Mouse (Mus musculus) cerebellum, postnatal 10 days (tissue): ENCODE data around the gene Icam5.
"Not testable (repeated sequence)": the region's sequence is repeated elsewhere in the genome, so short reads cannot be mapped to it uniquely, and the experiment has no call there.

Experiments
- DNase-seq, 2 experiments: peaks; one replicate each; pipeline ENCODE4 v3.0.0; 2021; ENCODE audit warnings: mixed read lengths in 2 of 2

Icam5 gene

GRCm38 (mm10) chr9:21031896-21032351, at the start of gene Icam5:
Gene Icam5 (plus strand): TSS chr9:21032073.
- peak; percentile 54 to 59 for DNase-seq

DNA sequence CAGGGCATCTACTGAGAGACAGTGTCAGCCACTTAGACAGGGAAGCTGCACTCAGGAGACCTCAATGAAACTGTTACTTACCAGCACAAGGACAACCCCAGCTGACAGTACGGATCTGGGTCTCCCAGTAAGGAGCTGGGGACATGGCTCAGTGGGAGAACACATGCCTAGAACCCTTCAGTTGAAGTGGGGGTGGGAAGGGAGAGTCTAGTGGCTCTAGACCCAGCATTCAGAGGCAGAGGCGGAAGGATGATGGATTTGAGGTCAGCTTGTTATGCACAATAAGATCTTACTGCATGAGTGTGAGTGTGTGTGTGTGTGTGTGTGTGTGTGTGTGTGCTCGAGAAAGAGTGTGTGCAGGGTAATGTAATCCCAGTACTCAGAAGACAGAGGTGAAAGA, 49.7 kb upstream of the Icam5 start:
- DNase-seq = no peak

GRCm38 (mm10) chr9:20983169-20983568, 48.7 kb upstream of the Icam5 start:
- DNase-seq = no peak

- DNase-seq = no peak
Observed at GRCm38 (mm10) chr9:20986952-20987686, 44.8 kb upstream of the Icam5 start.

- DNase-seq = no peak
Observed at GRCm38 (mm10) chr9:20987953-20988352, 43.9 kb upstream of the Icam5 start.

GRCm38 (mm10) chr9:20990861-20991260, 41.0 kb upstream of the Icam5 start:
- DNase-seq = peak; percentile 43 to 47

GRCm38 (mm10) chr9:20991587-20991986, 40.3 kb upstream of the Icam5 start:
- DNase-seq = no peak

GRCm38 (mm10) chr9:20993165-20993898, 38.5 kb upstream of the Icam5 start:
- DNase-seq = no peak

- DNase-seq = no peak
Observed at GRCm38 (mm10) chr9:20995069-20995468, 36.8 kb upstream of the Icam5 start.

DNA sequence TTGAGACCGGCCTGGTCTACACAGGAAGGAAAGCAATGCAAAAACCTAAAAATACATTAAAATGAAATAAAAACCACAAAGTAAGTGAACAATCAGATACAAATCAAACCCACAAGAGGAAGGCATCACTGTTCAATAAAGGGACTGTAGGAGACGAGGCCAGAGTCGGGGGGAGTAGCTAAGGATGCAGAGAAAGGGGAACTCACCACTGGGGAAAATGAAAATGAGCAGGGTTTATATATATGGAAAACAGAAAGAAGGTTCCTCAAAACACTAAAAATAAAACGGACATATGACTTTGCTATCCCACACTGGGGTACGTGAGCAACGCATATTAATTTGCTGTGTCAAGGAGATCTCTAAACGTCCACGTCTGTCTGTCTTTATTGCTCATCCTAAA, 34.8 kb upstream of the Icam5 start:
- DNase-seq = no peak

- peak in 1 of 2 experiments; percentile 38 for DNase-seq
Observed at GRCm38 (mm10) chr9:20998337-20998736, 33.5 kb upstream of the Icam5 start.

- peak; percentile 39 to 50 for DNase-seq
Observed at GRCm38 (mm10) chr9:21000811-21001210, 31.1 kb upstream of the Icam5 start.

DNA sequence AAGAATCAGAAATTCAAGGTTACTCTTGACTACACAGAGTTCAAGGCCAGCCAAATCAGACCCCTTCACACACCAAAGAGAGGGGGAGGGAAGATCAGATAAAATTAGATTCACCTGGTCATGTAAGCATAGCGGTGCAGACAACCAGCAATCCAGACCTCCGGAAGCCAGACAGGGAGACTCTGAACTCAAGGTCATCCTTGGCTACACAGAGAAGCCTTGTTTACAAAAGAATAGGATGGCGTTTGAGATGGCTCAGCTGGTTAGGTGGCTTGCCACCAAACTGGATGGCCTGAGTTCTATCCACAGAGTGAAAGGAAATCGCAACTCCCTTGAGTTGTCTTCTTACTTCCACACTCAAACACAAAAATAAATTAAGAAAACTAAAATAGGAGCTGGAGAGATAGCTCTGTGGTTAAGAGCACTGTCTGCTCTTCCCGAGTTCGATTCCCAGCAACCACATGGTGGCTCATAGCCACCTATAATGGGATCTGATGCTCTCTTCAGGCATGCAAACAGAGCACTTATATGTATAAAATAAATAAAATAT, 30.1 kb upstream of the Icam5 start:
- no peak for DNase-seq

DNA sequence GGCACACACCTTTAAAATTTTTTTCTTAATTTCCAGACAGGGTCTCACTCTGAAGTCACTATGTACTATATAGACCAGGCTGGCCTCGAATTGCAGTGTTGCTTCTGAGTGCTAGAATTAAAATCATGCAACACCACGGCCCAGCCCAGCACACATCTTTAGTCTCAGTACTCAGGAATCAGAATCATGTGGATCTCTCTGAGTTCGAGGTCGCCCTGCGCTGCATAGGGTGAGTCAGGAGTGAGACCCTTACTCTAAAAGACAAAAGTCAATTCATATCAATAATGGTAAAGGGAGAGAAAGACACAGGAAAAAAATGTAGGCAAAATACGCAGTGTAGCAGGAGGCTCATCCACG, 29.6 kb upstream of the Icam5 start:
- DNase-seq = no peak

GRCm38 (mm10) chr9:21002627-21003551, 29.0 kb upstream of the Icam5 start, which contains the start of gene Mrpl4:
Gene Mrpl4 (plus strand): TSS chr9:21002738.
- peak; percentile 97 for DNase-seq

GRCm38 (mm10) chr9:21007313-21007952, 24.4 kb upstream of the Icam5 start:
- no peak for DNase-seq

- no peak for DNase-seq
Observed at GRCm38 (mm10) chr9:21008007-21008406, 23.9 kb upstream of the Icam5 start.

GRCm38 (mm10) chr9:21010362-21010761, 21.5 kb upstream of the Icam5 start:
- DNase-seq = no peak

DNA sequence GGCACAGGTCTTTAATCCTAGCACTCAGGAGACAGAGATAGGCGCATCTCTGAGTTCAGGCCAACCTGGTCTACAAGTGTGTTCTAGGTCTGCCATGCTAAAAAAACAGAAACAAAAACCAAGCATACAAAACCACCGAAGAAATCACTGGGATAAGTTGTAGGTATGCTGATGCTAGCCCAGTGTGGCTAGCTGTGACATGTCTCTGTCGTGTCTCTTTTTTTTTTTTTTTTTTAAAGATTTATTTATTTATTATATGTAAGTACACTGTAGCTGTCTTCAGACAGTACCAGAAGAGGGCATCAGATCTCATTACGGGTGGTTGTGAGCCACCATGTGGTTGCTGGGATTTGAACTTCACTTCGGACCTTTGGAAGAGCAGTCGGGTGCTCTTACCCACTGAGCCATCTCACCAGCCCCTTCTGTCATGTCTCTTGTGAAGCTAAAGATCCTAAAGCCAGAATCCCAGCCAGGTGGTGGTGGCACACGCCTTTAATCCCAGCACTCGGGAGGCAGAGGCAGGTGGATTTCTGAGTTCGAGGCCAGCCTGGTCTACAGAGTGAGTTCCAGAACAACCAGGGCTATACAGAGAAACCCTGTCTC, 20.8 kb upstream of the Icam5 start:
- DNase-seq = not testable (repeated sequence)

DNA sequence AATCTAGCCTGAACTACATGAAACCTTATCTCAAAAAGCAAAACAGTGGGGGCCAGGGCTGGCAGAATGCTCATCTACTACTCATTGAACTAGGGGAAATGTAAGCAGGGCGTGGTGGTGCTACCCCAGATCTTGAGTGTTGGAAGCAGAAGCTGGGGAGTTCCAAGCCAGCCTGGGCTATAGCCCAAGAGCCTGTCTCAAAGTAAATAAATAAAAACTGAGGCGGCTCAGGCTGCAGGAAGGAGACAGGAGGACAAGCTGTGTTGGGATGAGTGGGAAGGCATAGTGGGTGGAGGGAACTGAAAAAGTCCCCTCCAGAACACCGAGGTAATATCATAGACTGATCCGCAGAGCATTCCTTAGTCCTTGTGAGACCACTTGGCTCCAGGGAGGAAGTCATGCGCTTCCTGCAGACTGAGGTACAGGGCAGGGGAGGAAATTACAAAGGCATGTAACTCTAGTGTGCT, 20.0 kb upstream of the Icam5 start:
- no peak for DNase-seq

- no peak for DNase-seq
Observed at GRCm38 (mm10) chr9:21012368-21012767, 19.5 kb upstream of the Icam5 start.
